Mouse (Mus musculus) T-cell, adult 66 days (primary cell): Measurements from ENCODE around the gene Lrrc47. TPM values are rescaled to one million over a fixed set of nuclear protein-coding genes. Genes with fewer than 3 reads are reported as not detected.

Source experiments
- total RNA-seq, 2 experiments: library from RNA; stranded (reverse); gene quantifications; 3 replicates in 1 of 2; 4 replicates in 1 of 2; pipeline ENCODE4 v1.2.4; 2023

Lrrc47 gene
- 10 to 100 TPM; 65.8 to 68.6 TPM for total RNA-seq

GRCm38 (mm10) chr4:154011646-154012089, at the start of gene Lrrc47:
TSS of gene Lrrc47 (plus strand) at chr4:154011731.

GRCm38 (mm10) chr4:153974431-153975291, 36.9 kb upstream of the Lrrc47 start, which contains the start of the genes Dffb and Cep104:
TSS of gene Dffb (minus strand) at chr4:153975126.
TSS of gene Cep104 (plus strand) at chr4:153975194.

GRCm38 (mm10) chr4:154025641-154026440, 14.3 kb downstream of the Lrrc47 start, which contains the start of gene Smim1:
TSS of gene Smim1 (minus strand) at chr4:154026230.

GRCm38 (mm10) chr4:154042577-154042976, 31.0 kb downstream of the Lrrc47 start, which contains the start of gene Ccdc27:
TSS of gene Ccdc27 (minus strand) at chr4:154042677.

Other genes with a start within 250 kb of the Lrrc47 start
- gene A430005L14Rik, start 54.5 kb upstream of the Lrrc47 start, total RNA-seq, result 10 to 100 TPM; 18.9 to 24.3 TPM
- 10 to 100 TPM; 30.7 to 37.0 TPM for gene Dffb, start 36.6 kb upstream of the Lrrc47 start, total RNA-seq
- 10 to 100 TPM; 15.6 to 21.1 TPM for gene Cep104, start 36.5 kb upstream of the Lrrc47 start, total RNA-seq
- not detected for gene Smim1, start 14.5 kb downstream of the Lrrc47 start, total RNA-seq
- gene Ccdc27, start 30.9 kb downstream of the Lrrc47 start, total RNA-seq, result not detected
- gene Trp73, start 128.5 kb downstream of the Lrrc47 start, total RNA-seq, result not detected
- gene Wrap73, start 130.6 kb downstream of the Lrrc47 start, total RNA-seq, result 10 to 100 TPM; 18.6 to 21.9 TPM
- 100 to 1,000 TPM; 179 to 184 TPM for gene Tprgl, start 148.9 kb downstream of the Lrrc47 start, total RNA-seq
- gene Megf6, start 159.0 kb downstream of the Lrrc47 start, total RNA-seq, result under 1 TPM in 1 of 2 experiments, not detected in 1; 0.09 TPM